ENCODE assay signal across 19 mouse cellular contexts in the genomic region with DNA sequence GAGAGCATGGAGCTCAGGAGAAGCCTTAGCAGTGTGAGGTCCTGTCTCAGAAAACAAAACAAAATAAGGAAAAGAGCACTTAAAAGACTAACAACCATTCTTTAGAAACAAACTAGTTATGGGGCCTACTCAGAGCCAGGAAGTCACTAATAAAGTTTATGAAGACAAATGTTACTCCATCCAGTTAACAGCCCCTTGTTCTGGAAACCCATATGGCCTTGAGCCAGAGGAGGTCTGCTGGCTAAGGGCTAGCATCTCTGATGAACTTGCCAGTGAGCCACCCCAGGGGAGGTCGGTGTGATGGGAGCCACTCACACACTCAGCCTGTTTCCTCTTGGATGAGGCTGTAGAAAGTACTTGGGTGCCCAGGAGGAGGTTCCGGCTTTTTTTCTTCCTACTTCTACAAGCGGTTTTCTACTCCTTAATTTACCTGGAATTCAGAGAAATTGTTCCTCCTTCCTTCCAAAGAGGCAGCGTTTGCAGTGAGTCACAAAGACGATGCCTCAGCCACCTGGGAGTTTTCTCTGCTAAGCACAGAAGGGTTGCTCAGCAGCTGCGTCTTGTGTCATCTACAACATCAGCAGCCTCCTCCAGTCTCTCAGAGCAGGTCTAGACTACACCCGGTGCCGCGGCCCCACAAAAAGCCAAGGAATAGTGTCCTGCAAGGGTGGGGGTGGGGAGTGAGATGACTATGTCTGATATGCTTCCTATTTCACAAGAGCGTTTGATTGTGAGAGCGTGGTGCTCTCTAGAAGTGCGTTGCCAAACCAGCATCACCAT. TPM values are rescaled to one million over a fixed set of nuclear protein-coding genes. Genes with fewer than 3 reads are reported as not detected.
DNase-seq lines count a peak whose midpoint lies in the region; ATAC-seq and TF ChIP-seq lines count a peak whose summit lies in the region.
"Had no signal": no experiment of that assay in that cellular context is flagged by ENCODE, and none has a peak within 500 bp of the region (broad histone marks: within the 10 kb centered on the region; RNA-seq: fewer than 3 reads in every experiment).

No protein-coding gene starts in this region.

- no peak for DNase-seq in hindbrain, embryonic 10.5 days (ENCODE audit: low spot score)
- no peak for DNase-seq in hindbrain, embryonic 11.5 days (ENCODE audit: low spot score)
- peak; percentile 64 for DNase-seq in R1 (ENCODE audit: low read depth, low spot score)
- DNase-seq in liver, embryonic 11.5 days (ENCODE audit: low spot score), result no peak
- no peak for DNase-seq in midbrain, postnatal 0 days (ENCODE audit: low spot score)
- DNase-seq in urinary bladder, postnatal 14 days (ENCODE audit: low spot score), result no peak
- DNase-seq: adrenal gland, adult 8-10 months; cerebellum, adult 9-10 months; embryo, embryonic 11 days; heart, postnatal 14 days; kidney, postnatal 36 days; liver, embryonic 13.5 days; retina, postnatal 1 day; spleen, adult 18-20 months had no signal

- no peaks in the 10 kb centered on the region for H3K9me3 ChIP-seq in hindbrain, embryonic 10.5 days
- H3K9me3 ChIP-seq in hindbrain, embryonic 11.5 days (ENCODE audit: control insufficient read depth, low read length), result no peaks in the 10 kb centered on the region
- H3K9me3 ChIP-seq in E14TG2a.4 (ENCODE audit: low read length), result no peaks in the 10 kb centered on the region
- H3K9me3 ChIP-seq in intestine, postnatal 0 days (ENCODE audit: control insufficient read depth), result no peaks in the 10 kb centered on the region
- no peaks in the 10 kb centered on the region for H3K9me3 ChIP-seq in liver, embryonic 11.5 days (ENCODE audit: control insufficient read depth, low read length)
- no peaks in the 10 kb centered on the region for H3K9me3 ChIP-seq in midbrain, postnatal 0 days (ENCODE audit: low read length)
- H3K9me3 ChIP-seq: liver, embryonic 13.5 days; neural tube, embryonic 13.5 days had no signal

- TF ChIP-seq CTCF in E14TG2a.4 (conservative IDR thresholded peaks at IDR 0.05; ENCODE audit: low read length), result no peak
- no peak for TF ChIP-seq CTCF in intestine, postnatal 0 days (IDR thresholded peaks at IDR 0.05; ENCODE audit: low read depth)
- no peak for TF ChIP-seq CTCF in midbrain, postnatal 0 days (IDR thresholded peaks at IDR 0.05)

- H3K4me2 ChIP-seq in hindbrain, embryonic 11.5 days (replicated peaks; ENCODE audit: low read depth, low read length), result no peak overlapping the region
- no peak overlapping the region for H3K4me2 ChIP-seq in intestine, postnatal 0 days (replicated peaks; ENCODE audit: low read depth)
- H3K4me2 ChIP-seq in liver, embryonic 11.5 days, result no peak overlapping the region
- H3K4me2 ChIP-seq in midbrain, postnatal 0 days (ENCODE audit: low read depth, low read length, poor library complexity, severe bottlenecking), result no peak overlapping the region
- H3K4me2 ChIP-seq: liver, embryonic 13.5 days; neural tube, embryonic 13.5 days had no signal

- H3K4me1 ChIP-seq in hindbrain, embryonic 10.5 days (replicated peaks), result peaks cover 42% of the 10 kb centered on the region
- H3K4me1 ChIP-seq in hindbrain, embryonic 11.5 days (replicated peaks; ENCODE audit: control insufficient read depth, insufficient read depth, low read length), result no peaks in the 10 kb centered on the region
- peaks cover 83% of the 10 kb centered on the region for H3K4me1 ChIP-seq in E14TG2a.4 (replicated peaks; ENCODE audit: low read depth, low read length)
- 0 out of 2 replicates have a peak, but pooled peaks cover 5% of the 10 kb centered on the region for H3K4me1 ChIP-seq in intestine, postnatal 0 days (replicated peaks; ENCODE audit: control insufficient read depth, insufficient read depth, low read length)
- H3K4me1 ChIP-seq in liver, embryonic 11.5 days (replicated peaks; ENCODE audit: control insufficient read depth, insufficient read depth, low read length), result peaks cover 3% of the 10 kb centered on the region; the same call in 1 of the 2 replicates
- no peaks in the 10 kb centered on the region for H3K4me1 ChIP-seq in midbrain, postnatal 0 days (ENCODE audit: insufficient read depth, low read length)

- no peak overlapping the region for H3K9ac ChIP-seq in hindbrain, embryonic 11.5 days (ENCODE audit: low read depth, low read length)
- no peak overlapping the region for H3K9ac ChIP-seq in intestine, postnatal 0 days (ENCODE audit: low read depth, low read length)
- no peak overlapping the region for H3K9ac ChIP-seq in liver, embryonic 11.5 days (ENCODE audit: low read depth, low read length)
- H3K9ac ChIP-seq in midbrain, postnatal 0 days (replicated peaks; ENCODE audit: low read length, poor library complexity, severe bottlenecking), result no peak overlapping the region
- H3K9ac ChIP-seq: liver, embryonic 13.5 days; neural tube, embryonic 13.5 days had no signal

- WGBS in hindbrain, embryonic 10.5 days, result 77% methylated on average over 12 of the region's 12 CpGs
- WGBS in hindbrain, embryonic 11.5 days, result 68% methylated on average over 12 of the region's 12 CpGs
- 47% methylated on average over 12 of the region's 12 CpGs for WGBS in intestine, postnatal 0 days
- WGBS in liver, embryonic 11.5 days, result 51% methylated on average over 12 of the region's 12 CpGs
- WGBS in midbrain, postnatal 0 days, result 70% methylated on average over 12 of the region's 12 CpGs

- H3K27ac ChIP-seq in hindbrain, embryonic 10.5 days, result peak overlapping the region; percentile 23; the same call in 1 of the 2 replicates
- no peak overlapping the region for H3K27ac ChIP-seq in hindbrain, embryonic 11.5 days (ENCODE audit: low read depth, low read length)
- peak overlapping the region; percentile 35 for H3K27ac ChIP-seq in intestine, postnatal 0 days (ENCODE audit: low read depth, low read length)
- no peak overlapping the region for H3K27ac ChIP-seq in liver, embryonic 11.5 days (ENCODE audit: low read depth, low read length)
- no peak overlapping the region for H3K27ac ChIP-seq in midbrain, postnatal 0 days (ENCODE audit: low read depth, low read length)
- H3K27ac ChIP-seq: hindbrain, postnatal 0 days; liver, embryonic 13.5 days; neural tube, embryonic 13.5 days had no signal

- no peaks in the 10 kb centered on the region for H3K27me3 ChIP-seq in hindbrain, embryonic 10.5 days (ENCODE audit: insufficient read depth, poor library complexity, severe bottlenecking)
- no peaks in the 10 kb centered on the region for H3K27me3 ChIP-seq in hindbrain, embryonic 11.5 days (ENCODE audit: control insufficient read depth, insufficient read depth, low read length)
- no peaks in the 10 kb centered on the region for H3K27me3 ChIP-seq in E14TG2a.4 (ENCODE audit: insufficient read depth, low read length)
- H3K27me3 ChIP-seq in intestine, postnatal 0 days (replicated peaks; ENCODE audit: control insufficient read depth, insufficient read depth, low read length), result no peaks in the 10 kb centered on the region
- no peaks in the 10 kb centered on the region for H3K27me3 ChIP-seq in liver, embryonic 11.5 days (replicated peaks; ENCODE audit: control insufficient read depth, insufficient read depth, low read length)
- no peaks in the 10 kb centered on the region for H3K27me3 ChIP-seq in midbrain, postnatal 0 days (ENCODE audit: insufficient read depth, low read length)
- H3K27me3 ChIP-seq: liver, embryonic 13.5 days; neural tube, embryonic 13.5 days; Patski had no signal

- H3K4me3 ChIP-seq in hindbrain, embryonic 10.5 days, result no peak overlapping the region
- H3K4me3 ChIP-seq in hindbrain, embryonic 11.5 days (ENCODE audit: low read depth, low read length), result no peak overlapping the region
- peak overlapping the region; percentile 41 for H3K4me3 ChIP-seq in E14TG2a.4 (replicated peaks; ENCODE audit: low read length)
- no peak overlapping the region for H3K4me3 ChIP-seq in intestine, postnatal 0 days (ENCODE audit: low read depth, low read length)
- no peak overlapping the region for H3K4me3 ChIP-seq in liver, embryonic 11.5 days (ENCODE audit: low read depth, low read length)
- H3K4me3 ChIP-seq in midbrain, postnatal 0 days (ENCODE audit: low read depth, low read length), result no peak overlapping the region
- H3K4me3 ChIP-seq: liver, embryonic 13.5 days; neural tube, embryonic 13.5 days had no signal

- ATAC-seq in hindbrain, embryonic 11.5 days (ENCODE audit: low FRiP score), result no peak
- no peak for ATAC-seq in intestine, postnatal 0 days
- no peak for ATAC-seq in liver, embryonic 11.5 days (replicated peaks; ENCODE audit: low FRiP score)
- no peak for ATAC-seq in midbrain, postnatal 0 days (ENCODE audit: low FRiP score)
- ATAC-seq: hindbrain, postnatal 0 days; Patski had no signal

- H3K36me3 ChIP-seq in hindbrain, embryonic 10.5 days, result no peaks in the 10 kb centered on the region
- H3K36me3 ChIP-seq in hindbrain, embryonic 11.5 days (ENCODE audit: control insufficient read depth, insufficient read depth, low read length), result no peaks in the 10 kb centered on the region
- no peaks in the 10 kb centered on the region for H3K36me3 ChIP-seq in E14TG2a.4 (ENCODE audit: insufficient read depth, low read length)
- no peaks in the 10 kb centered on the region for H3K36me3 ChIP-seq in intestine, postnatal 0 days (ENCODE audit: control insufficient read depth, insufficient read depth)
- H3K36me3 ChIP-seq in liver, embryonic 11.5 days (ENCODE audit: control insufficient read depth, insufficient read depth, low read length), result no peaks in the 10 kb centered on the region
- no peaks in the 10 kb centered on the region for H3K36me3 ChIP-seq in midbrain, postnatal 0 days (ENCODE audit: insufficient read depth, low read length)
- H3K36me3 ChIP-seq: liver, embryonic 13.5 days; neural tube, embryonic 13.5 days had no signal

RNA-seq across cellular contexts. Expression of a gene that starts 38.3 kb away (rescaled TPM):
- 38.6 and 46.1 TPM in 2 replicates for polyA plus RNA-seq in hindbrain, embryonic 10.5 days (2016; fragmentation: Nextera tagmentation; extraction: Ambion mirVana)
- 41.7 and 44.5 TPM in 2 replicates for polyA plus RNA-seq in hindbrain, embryonic 11.5 days (2014; fragmentation: Nextera tagmentation; extraction: Ambion mirVana)
- 37.8 and 40.9 TPM in 2 replicates for polyA plus RNA-seq in intestine, postnatal 0 days (2015; fragmentation: Nextera tagmentation; extraction: Ambion mirVana)
- 49.7 and 51.5 TPM in 2 replicates for polyA plus RNA-seq in liver, embryonic 11.5 days (2014; fragmentation: Nextera tagmentation; extraction: Ambion mirVana)
- 17.6 and 26.2 TPM in 2 replicates for total RNA-seq in midbrain, postnatal 0 days (2014; rRNA removed)
- polyA plus RNA-seq in midbrain, postnatal 0 days (2015; fragmentation: Nextera tagmentation; extraction: Ambion mirVana), result 19.1 and 23.5 TPM in 2 replicates

Comparison
In these comparisons a context has a peak if more than half of its experiments do, and no peak if none do; other contexts are left out.
1. H3K27ac ChIP-seq: peak in hindbrain, embryonic 10.5 days (single experiment) and intestine, postnatal 0 days (single experiment); none in hindbrain, embryonic 11.5 days (single experiment), liver, embryonic 11.5 days (single experiment) and midbrain, postnatal 0 days (single experiment).